8 mouse cellular contexts compared by ENCODE assay signal in the genomic region with DNA sequence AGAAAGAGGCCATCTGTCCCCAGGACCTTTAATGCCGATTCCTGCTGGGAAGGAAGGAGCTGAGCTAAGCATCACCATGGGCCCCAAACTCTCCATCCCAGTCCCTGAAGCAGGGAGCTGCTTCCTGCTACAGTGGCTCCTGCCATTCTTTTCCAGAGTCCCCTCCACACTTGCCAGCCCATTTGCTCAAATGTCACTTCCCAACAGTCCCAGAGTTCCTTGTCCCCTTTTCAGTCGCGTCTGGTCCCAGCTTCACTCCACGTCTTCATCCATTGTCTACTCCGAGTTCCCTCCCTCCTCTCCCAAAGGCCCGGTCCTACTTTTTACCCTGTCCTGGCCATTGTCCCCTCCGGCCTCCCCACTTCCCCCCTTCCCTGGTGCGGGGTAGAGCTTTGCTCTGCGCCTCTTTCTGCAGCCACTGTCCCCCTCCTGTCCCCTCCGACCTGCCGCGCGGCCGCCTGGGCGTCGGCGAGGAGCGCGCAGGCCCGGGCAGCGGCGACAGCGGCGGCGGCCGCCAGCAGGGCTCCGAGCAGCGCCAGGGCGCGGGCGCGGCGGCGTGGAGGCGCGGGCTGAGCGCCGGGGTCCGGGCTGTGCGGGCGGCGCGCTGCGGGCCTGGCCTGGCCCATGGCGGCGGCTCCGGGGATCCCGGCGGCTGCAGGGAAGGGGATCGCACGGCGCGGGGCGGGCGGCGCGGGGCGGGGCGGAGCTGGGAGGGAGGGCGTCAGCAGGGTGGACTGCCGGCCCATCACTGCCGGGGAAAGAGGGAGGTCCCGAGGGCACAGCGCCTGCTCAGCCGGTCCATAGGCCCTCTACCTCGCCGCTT. TPM values are rescaled to one million over a fixed set of nuclear protein-coding genes. Genes with fewer than 3 reads are reported as not detected.
DNase-seq lines count a peak whose midpoint lies in the region; ATAC-seq lines count a peak whose summit lies in the region.

A gene (minus strand): TSS at position 673 of the 823 bp plus-strand sequence.

- no peaks in the 10 kb centered on the region for H3K27me3 ChIP-seq in liver, embryonic 11.5 days (replicated peaks; ENCODE audit: control insufficient read depth, insufficient read depth, low read length)

- H3K4me2 ChIP-seq in liver, embryonic 11.5 days, result peak within 1 kb of the TSS; percentile 77

- ATAC-seq in liver, embryonic 11.5 days (replicated peaks; ENCODE audit: low FRiP score), result peak; percentile 75
- no peak for ATAC-seq in monocyte, adult 5-6 weeks (replicated peaks; ENCODE audit: insufficient number of reproducible peaks, low FRiP score, low TSS enrichment, poor library complexity, severe bottlenecking)

- peaks cover 12% of the 10 kb centered on the region for H3K36me3 ChIP-seq in liver, embryonic 11.5 days (ENCODE audit: control insufficient read depth, insufficient read depth, low read length)

- DNase-seq in urinary bladder, adult 18-20 months (ENCODE audit: low spot score in 2 of 2), result peak; percentile 45 to 60
- no peak for DNase-seq in urinary bladder, postnatal 10 days (ENCODE audit: low spot score)
- DNase-seq in embryo, embryonic 9.5 days (ENCODE audit: extremely low spot score), result peak; percentile 86
- DNase-seq in heart, adult 9 months (ENCODE audit: low spot score in 2 of 2), result peak; percentile 67 to 72
- peak; percentile 28 for DNase-seq in kidney, adult 9 months
- DNase-seq in liver, embryonic 11.5 days (ENCODE audit: low spot score), result peak; percentile 70
- DNase-seq in thymus, postnatal 25 days, result no peak

- peak within 1 kb of the TSS; percentile 60 for H3K27ac ChIP-seq in liver, embryonic 11.5 days (ENCODE audit: low read depth, low read length)

- 1% methylated on average over 61 of the region's 67 CpGs for WGBS in liver, embryonic 11.5 days

- peak within 1 kb of the TSS; percentile 74 for H3K9ac ChIP-seq in liver, embryonic 11.5 days (ENCODE audit: low read depth, low read length)

- H3K9me3 ChIP-seq in liver, embryonic 11.5 days (ENCODE audit: control insufficient read depth, low read length), result peaks cover 4% of the 10 kb centered on the region

- peaks cover 24% of the 10 kb centered on the region for H3K4me1 ChIP-seq in liver, embryonic 11.5 days (replicated peaks; ENCODE audit: control insufficient read depth, insufficient read depth, low read length)

- H3K4me3 ChIP-seq in liver, embryonic 11.5 days (ENCODE audit: low read depth, low read length), result peak within 1 kb of the TSS; percentile 71

RNA-seq across cellular contexts. Expression of the gene that starts here (rescaled TPM):
- polyA plus RNA-seq in liver, embryonic 11.5 days (2014; fragmentation: Nextera tagmentation; extraction: Ambion mirVana), result 12.4 and 13.1 TPM in 2 replicates
- total RNA-seq in monocyte, adult 5-6 weeks (2017), result 13.0 to 27.3 TPM (median 15.4 TPM) in 3 replicates

Comparison
In these comparisons a context has a peak if more than half of its experiments do, and no peak if none do; other contexts are left out.
1. DNase-seq: peak in urinary bladder, adult 18-20 months (2 of 2), embryo, embryonic 9.5 days (single experiment), heart, adult 9 months (2 of 2), kidney, adult 9 months (single experiment) and liver, embryonic 11.5 days (single experiment); none in urinary bladder, postnatal 10 days (single experiment) and thymus, postnatal 25 days (single experiment).